Mouse (Mus musculus) heart, postnatal 0 days (tissue): Measurements from ENCODE around the gene 1500009C09Rik.

Source experiments
- CTCF ChIP-seq: IDR thresholded peaks from 2 replicates; pipeline ENCODE4 v1.5.1; 2016; ENCODE audit warnings: antibody characterized with exemption, control low read depth, low read depth
- EP300 ChIP-seq: IDR thresholded peaks from 2 replicates; pipeline ENCODE4 v1.6.1; 2016; ENCODE audit warnings: antibody characterized with exemption, low read depth

DNA sequence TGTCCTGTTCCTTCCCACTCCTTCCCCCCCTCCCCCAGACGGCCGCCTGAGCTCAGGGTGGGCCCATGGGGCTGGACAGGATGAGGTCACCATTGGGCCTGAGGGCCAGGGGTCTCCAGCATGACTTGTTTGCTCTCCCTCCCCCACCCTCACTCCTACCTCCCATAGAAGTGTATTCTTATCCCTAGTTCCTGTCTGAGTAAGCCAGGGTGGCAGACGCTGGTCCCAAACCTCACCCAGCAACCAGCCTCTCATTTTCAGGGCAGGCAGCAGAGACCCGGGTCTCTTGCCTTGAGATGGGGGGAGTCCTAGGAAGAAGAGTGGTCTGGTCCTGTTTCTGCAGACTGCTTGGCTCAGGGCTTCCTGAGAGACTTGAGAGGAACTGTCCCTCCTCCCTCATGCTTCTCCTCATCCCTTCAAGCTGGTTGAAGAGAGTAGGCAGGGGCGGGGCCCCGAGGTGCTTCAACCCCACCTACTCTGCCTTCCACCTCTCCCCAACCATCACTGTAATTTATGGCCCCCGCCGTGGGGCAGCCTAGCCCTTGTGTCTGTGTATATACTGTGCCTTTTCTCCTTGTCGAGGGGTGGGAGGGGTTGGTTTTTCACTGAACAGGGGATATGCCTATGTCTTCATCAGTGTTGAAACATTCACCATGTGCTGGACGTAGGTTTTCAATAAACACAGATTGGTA, 47.4 kb upstream of the 1500009C09Rik start:
- TF ChIP-seq CTCF (no peak), EP300 (no peak)
